Mouse (Mus musculus) lung, postnatal 0 days (tissue): ENCODE measurements around the gene Trim62. TPM values are rescaled to one million over a fixed set of nuclear protein-coding genes. Genes with fewer than 3 reads are reported as not detected.

Experiments
- ATAC-seq: fragments of 200-750 bp; cut with Nextera tagmentation; 2 replicates; pipeline ENCODE4 v1.8.0; 2017; ENCODE audit warnings: moderate library complexity
- DNase-seq: peaks from one replicate; pipeline ENCODE4 v3.0.0-alpha.2; 2016; ENCODE audit warnings: low spot score
- H3K27ac ChIP-seq: fragments of 300-500 bp; sonication (generic); 2 replicates; pipeline ENCODE4 v1.5.1; 2014; ENCODE audit warnings: antibody characterized with exemption, mild to moderate bottlenecking, low read length, mixed read lengths
- H3K27me3 ChIP-seq: fragments of 300-500 bp; sonication (generic); replicated peaks from 2 replicates; pipeline ENCODE4 v1.6.1; 2014; ENCODE audit warnings: low read length, mixed read lengths; ENCODE audit not compliant: insufficient read depth
- H3K36me3 ChIP-seq: fragments of 300-500 bp; sonication (generic); 2 replicates; pipeline ENCODE4 v1.6.1; 2014; ENCODE audit warnings: low read length, mixed read lengths; ENCODE audit not compliant: insufficient read depth
- H3K4me1 ChIP-seq: fragments of 300-500 bp; sonication (generic); 2 replicates; pipeline ENCODE4 v1.6.1; 2014; ENCODE audit warnings: antibody characterized with exemption, low read depth, low read length, mixed read lengths; ENCODE audit not compliant: insufficient read depth
- H3K4me2 ChIP-seq: fragments of 300-500 bp; sonication (generic); replicated peaks from 2 replicates; pipeline ENCODE4 v1.6.1; 2014; ENCODE audit warnings: low read depth, mild to moderate bottlenecking, low read length, moderate library complexity, mixed read lengths
- H3K4me3 ChIP-seq: fragments of 300-500 bp; sonication (generic); 2 replicates; pipeline ENCODE4 v1.5.1; 2014; ENCODE audit warnings: low read depth, low read length
- H3K9ac ChIP-seq: fragments of 300-500 bp; sonication (generic); replicated peaks from 2 replicates; pipeline ENCODE4 v1.6.1; 2014; ENCODE audit warnings: low read depth, mild to moderate bottlenecking
- H3K9me3 ChIP-seq: fragments of 300-500 bp; sonication (generic); 2 replicates; pipeline ENCODE4 v1.6.1; 2016; ENCODE audit warnings: low read length, mixed read lengths
- CTCF ChIP-seq: IDR thresholded peaks from 2 replicates; pipeline ENCODE4 v1.5.1; 2016; ENCODE audit warnings: antibody characterized with exemption, mild to moderate bottlenecking
- EP300 ChIP-seq: IDR thresholded peaks from 2 replicates; pipeline ENCODE4 v1.6.1; 2016; ENCODE audit warnings: antibody characterized with exemption, mild to moderate bottlenecking, control low read depth
- WGBS: fragments of 180-500 bp; shearing (Covaris S2); extraction: QIAGEN DNeasy Blood & Tissue Kit; methylation state at CpG from one replicate; pipeline ENCODE4 v1.1.7; 2014; 5-methylcytosine and 5-hydroxymethylcytosine counted together
- polyA plus RNA-seq: library from polyadenylated mRNA; unstranded; fragments of >200 nt; fragmentation: Nextera tagmentation; extraction: Ambion mirVana; gene quantifications from 2 replicates; pipeline ENCODE4 v1.2.1, GENCODE M21; 2015

Trim62 gene
- polyA plus RNA-seq, 1 experiment from 2014 or later: 3.3 TPM

GRCm38 (mm10) chr4:128910276-128911063 lies 27.1 kb downstream of the Trim62 start:
- H3K9me3 ChIP-seq: no peaks in the 10 kb centered on the region
- H3K9ac ChIP-seq: no peak overlapping the region
- ATAC-seq (no peak), DNase-seq (no peak)
- H3K4me3 ChIP-seq: no peak overlapping the region
- H3K27me3 ChIP-seq: no peaks in the 10 kb centered on the region
- no peaks in the 10 kb centered on the region for H3K4me1 ChIP-seq
- TF ChIP-seq EP300 (no peak), CTCF (no peak)
- no peaks in the 10 kb centered on the region for H3K36me3 ChIP-seq
- no peak overlapping the region for H3K4me2 ChIP-seq
- WGBS: 73% methylated on average over 8 of the region's 8 CpGs
- no peak overlapping the region for H3K27ac ChIP-seq

- no peak overlapping the region for H3K4me2 ChIP-seq
- no peaks in the 10 kb centered on the region for H3K9me3 ChIP-seq
- H3K9ac ChIP-seq: no peak overlapping the region
- H3K27me3 ChIP-seq: no peaks in the 10 kb centered on the region
- WGBS: 92% methylated on average over 10 of the region's 10 CpGs
- no peaks in the 10 kb centered on the region for H3K4me1 ChIP-seq
- H3K4me3 ChIP-seq: no peak overlapping the region
- no peak for ATAC-seq
- TF ChIP-seq CTCF: no peak
- TF ChIP-seq EP300: no peak
- H3K36me3 ChIP-seq: no peaks in the 10 kb centered on the region
- H3K27ac ChIP-seq: no peak overlapping the region
- DNase-seq: no peak
Measured at GRCm38 (mm10) chr4:128912085-128912484, 28.7 kb downstream of the Trim62 start.

- H3K36me3 ChIP-seq: no peaks in the 10 kb centered on the region
- no peak for ATAC-seq
Measured at GRCm38 (mm10) chr4:128913794-128914193, 30.4 kb downstream of the Trim62 start.

GRCm38 (mm10) chr4:128917119-128917518 lies 33.7 kb downstream of the Trim62 start:
- ATAC-seq (no peak), DNase-seq (peak; percentile 54)
- H3K36me3 ChIP-seq: no peaks in the 10 kb centered on the region
- no peak overlapping the region for H3K4me3 ChIP-seq
- TF ChIP-seq EP300 (no peak), CTCF (no peak)
- no peak overlapping the region for H3K9ac ChIP-seq
- no peaks in the 10 kb centered on the region for H3K9me3 ChIP-seq
- H3K27me3 ChIP-seq: no peaks in the 10 kb centered on the region
- no peak overlapping the region for H3K4me2 ChIP-seq
- WGBS: 50% methylated on average over 3 of the region's 3 CpGs
- no peaks in the 10 kb centered on the region for H3K4me1 ChIP-seq
- H3K27ac ChIP-seq: peak overlapping the region; percentile 52; the same call in 1 of the 2 replicates

More at GRCm38 (mm10) chr4:128913794-128914193, 30.4 kb downstream of the Trim62 start:
- TF ChIP-seq CTCF (no peak), EP300 (no peak)
- H3K9ac ChIP-seq: no peak overlapping the region
- H3K27ac ChIP-seq: no peak overlapping the region
- H3K27me3 ChIP-seq: no peaks in the 10 kb centered on the region
- DNase-seq: peak; percentile 40
- no peak overlapping the region for H3K4me3 ChIP-seq
- H3K4me2 ChIP-seq: no peak overlapping the region
- no peaks in the 10 kb centered on the region for H3K4me1 ChIP-seq
- H3K9me3 ChIP-seq: no peaks in the 10 kb centered on the region
- 18% methylated on average over 4 of the region's 4 CpGs for WGBS

- no peaks in the 10 kb centered on the region for H3K9me3 ChIP-seq
- H3K36me3 ChIP-seq: no peaks in the 10 kb centered on the region
- 56% methylated on average over 6 of the region's 6 CpGs for WGBS
- ATAC-seq (peak; percentile 55), DNase-seq (peak; percentile 66)
- TF ChIP-seq EP300 (no peak), CTCF (no peak)
- no peak overlapping the region for H3K9ac ChIP-seq
- no peaks in the 10 kb centered on the region for H3K4me1 ChIP-seq
- no peak overlapping the region for H3K4me2 ChIP-seq
- peak overlapping the region; percentile 52 for H3K27ac ChIP-seq
- no peaks in the 10 kb centered on the region for H3K27me3 ChIP-seq
- no peak overlapping the region for H3K4me3 ChIP-seq
Measured at GRCm38 (mm10) chr4:128917756-128918155, 34.4 kb downstream of the Trim62 start.

- Histone ChIP-seq H3K36me3 (no peaks in the 10 kb centered on the region), H3K27ac (peak overlapping the region; percentile 52), H3K27me3 (no peaks in the 10 kb centered on the region), H3K4me1 (no peaks in the 10 kb centered on the region), H3K4me2 (no peak overlapping the region), H3K4me3 (no peak overlapping the region), H3K9me3 (no peaks in the 10 kb centered on the region), H3K9ac (no peak overlapping the region)
- DNase-seq (peak; percentile 93), ATAC-seq (peak; percentile 90)
- 19% methylated on average over 3 of the region's 3 CpGs for WGBS
- no peak for TF ChIP-seq CTCF
- TF ChIP-seq EP300: peak; percentile 76
Measured at GRCm38 (mm10) chr4:128918187-128918586, 34.8 kb downstream of the Trim62 start.
